Mouse (Mus musculus): ENCODE measurements around the gene Zfhx3. TPM values are rescaled to one million over a fixed set of nuclear protein-coding genes. Genes with fewer than 3 reads are reported as not detected.

Zfhx3 gene
- total RNA-seq, 2 experiments from 2014 or later = 0.38 to 0.43 TPM

DNA sequence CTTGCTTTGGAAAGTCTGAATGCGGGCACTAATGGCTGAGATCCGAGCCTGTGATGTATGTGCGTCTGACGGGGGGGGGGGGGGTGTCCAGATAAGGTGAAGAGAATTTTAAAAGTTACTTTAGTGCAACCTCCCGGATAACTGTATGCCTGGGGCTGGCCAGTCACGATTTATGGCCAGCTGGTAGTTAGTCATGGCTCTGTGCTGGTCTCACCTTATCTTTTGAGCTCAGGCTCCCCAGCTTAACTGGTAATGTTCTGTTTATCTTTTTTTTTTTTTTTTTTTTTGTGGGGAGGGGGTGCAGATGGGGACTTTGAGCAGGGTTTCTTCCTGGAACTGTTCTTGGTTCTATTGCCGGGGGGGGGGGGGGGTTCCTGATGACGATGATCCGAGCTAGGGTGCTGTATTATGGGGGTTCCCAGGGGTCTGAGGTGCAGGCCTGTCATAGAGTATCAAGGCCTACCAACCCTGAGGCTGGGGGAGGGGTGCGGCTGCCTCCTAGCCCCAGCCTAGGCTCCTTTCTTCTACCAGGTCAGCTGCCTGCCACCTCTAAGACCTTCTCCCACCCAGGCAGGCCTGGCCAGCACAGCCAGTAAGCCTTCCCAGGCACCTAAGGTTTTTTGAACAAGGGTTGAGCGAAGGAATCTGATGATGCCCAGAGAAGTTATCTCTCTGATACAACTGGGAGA, 782.5 kb downstream of the Zfhx3 start:
- no peak for ATAC-seq (replicated peaks; ENCODE audit: low FRiP score, poor library complexity, severe bottlenecking)

GRCm38 (mm10) chr8:108725631-108726030, 783.2 kb downstream of the Zfhx3 start:
- ATAC-seq (replicated peaks; ENCODE audit: low FRiP score, poor library complexity, severe bottlenecking) = no peak

DNA sequence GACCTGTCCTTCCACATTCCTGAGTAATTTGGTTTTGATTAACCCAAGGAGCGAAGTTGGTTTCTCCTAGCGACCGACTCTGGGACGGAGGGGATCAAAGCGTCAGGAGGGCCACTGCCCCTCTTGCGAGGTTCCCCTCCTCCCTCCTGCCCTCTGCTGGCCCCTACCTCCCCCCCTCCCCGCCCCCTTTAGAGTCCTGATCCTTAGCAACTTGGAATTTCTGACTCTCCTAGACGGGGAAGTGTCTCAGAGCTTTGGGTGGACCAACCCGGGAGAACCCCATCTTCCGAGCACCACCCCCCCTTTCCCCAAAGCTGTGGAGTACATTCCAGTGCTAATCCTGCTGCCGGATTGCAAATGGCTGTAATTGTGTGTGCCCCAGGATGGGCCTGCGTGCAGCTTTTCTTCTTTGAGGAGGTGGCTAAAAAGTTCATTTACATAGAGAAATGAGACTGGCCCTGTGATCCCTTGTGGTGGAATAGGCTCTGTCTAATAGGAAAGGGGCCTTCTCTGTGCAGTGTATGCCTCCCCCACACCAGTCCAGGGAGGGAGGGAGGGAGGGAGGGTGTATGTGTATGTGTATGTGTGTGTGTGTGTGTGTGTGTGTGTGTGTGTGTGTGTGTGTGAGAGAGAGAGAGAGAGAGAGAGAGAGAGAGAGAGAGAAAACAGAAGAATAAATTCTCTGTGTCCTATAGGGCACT, 784.2 kb downstream of the Zfhx3 start:
- no peak for ATAC-seq (replicated peaks; ENCODE audit: low FRiP score, poor library complexity, severe bottlenecking)

- no peak for ATAC-seq (replicated peaks; ENCODE audit: low FRiP score, poor library complexity, severe bottlenecking)
These were observed 786.7 kb downstream of the Zfhx3 start for GRCm38 (mm10) chr8:108729169-108729568.

- no peak for ATAC-seq (replicated peaks; ENCODE audit: low FRiP score, poor library complexity, severe bottlenecking)
These were observed 787.4 kb downstream of the Zfhx3 start for GRCm38 (mm10) chr8:108729667-108730329.

DNA sequence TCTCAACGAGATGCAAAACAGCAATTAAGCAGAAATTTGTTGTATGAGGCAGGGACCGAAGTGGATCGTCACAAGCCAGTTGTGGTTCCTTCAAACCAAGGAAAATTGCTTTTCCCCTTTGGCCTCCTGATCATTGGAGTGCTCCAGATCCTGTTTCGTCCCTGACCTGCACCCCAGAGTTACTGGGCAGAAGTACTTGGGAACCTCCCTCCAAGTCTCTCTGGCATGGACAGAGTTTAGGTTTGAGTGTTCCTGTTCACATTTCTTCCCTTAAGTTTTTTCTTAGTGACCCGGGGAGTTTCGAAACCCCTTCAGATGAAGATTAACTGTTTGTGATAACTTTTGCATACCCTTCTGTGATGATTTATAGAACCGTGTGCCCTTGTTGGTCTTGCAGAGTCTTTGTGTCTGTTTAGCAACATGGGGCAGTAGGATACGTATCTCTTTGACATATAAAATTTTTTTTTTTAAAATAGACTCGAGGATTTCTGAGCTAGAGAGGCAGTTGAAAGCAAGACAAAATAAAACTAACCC, 788.5 kb downstream of the Zfhx3 start:
- no peak for ATAC-seq (replicated peaks; ENCODE audit: low FRiP score, poor library complexity, severe bottlenecking)

DNA sequence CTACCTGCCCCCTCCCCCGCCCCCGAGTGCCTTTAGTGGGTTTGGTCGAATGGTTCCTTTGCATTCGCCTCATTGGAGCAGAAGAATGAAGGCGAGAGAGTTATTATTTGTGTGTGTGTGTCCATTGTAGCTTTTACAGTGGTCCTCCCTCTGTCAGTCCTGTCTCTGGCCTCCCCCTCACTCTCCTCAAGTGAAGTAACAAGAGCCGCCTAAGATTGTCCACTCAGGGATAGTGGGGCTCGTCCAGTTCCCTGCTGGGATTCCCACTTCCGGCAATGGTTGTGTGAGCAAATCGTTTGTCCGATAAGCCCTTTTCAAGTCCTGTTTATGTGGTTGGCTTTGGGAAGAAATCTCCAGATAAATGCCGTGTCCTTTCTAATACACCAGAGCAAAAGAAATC, 790.1 kb downstream of the Zfhx3 start:
- no peak for ATAC-seq (replicated peaks; ENCODE audit: low FRiP score, poor library complexity, severe bottlenecking)

- no peak for ATAC-seq (replicated peaks; ENCODE audit: low FRiP score, poor library complexity, severe bottlenecking)
These were observed 790.9 kb downstream of the Zfhx3 start for GRCm38 (mm10) chr8:108733385-108733784.

DNA sequence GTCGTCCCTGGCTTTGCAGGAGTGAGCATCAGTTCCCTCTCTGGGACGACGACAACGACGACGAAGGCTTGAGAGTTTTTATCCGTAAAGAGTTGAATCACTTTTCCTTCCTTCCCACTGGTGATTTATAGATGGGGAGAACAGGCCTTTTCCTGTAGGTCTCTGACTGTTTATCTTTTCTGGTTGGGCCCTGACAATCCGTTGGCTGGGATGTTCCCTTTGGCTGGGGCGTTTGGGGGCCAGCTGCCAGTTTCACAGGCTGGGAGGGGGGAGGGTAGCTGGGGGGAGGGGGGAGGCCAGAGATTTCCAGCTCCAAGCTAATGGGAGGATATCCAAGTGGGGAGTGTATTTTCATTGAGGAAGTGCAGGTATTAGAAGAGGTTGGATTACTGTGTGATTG, 794.0 kb downstream of the Zfhx3 start:
- ATAC-seq (replicated peaks; ENCODE audit: low FRiP score, poor library complexity, severe bottlenecking) = no peak

GRCm38 (mm10) chr8:108738179-108738578, 795.7 kb downstream of the Zfhx3 start:
- ATAC-seq (replicated peaks; ENCODE audit: low FRiP score, poor library complexity, severe bottlenecking) = no peak

GRCm38 (mm10) chr8:108739517-108739916, 797.1 kb downstream of the Zfhx3 start:
- ATAC-seq (replicated peaks; ENCODE audit: low FRiP score, poor library complexity, severe bottlenecking) = no peak

- ATAC-seq (replicated peaks; ENCODE audit: low FRiP score, poor library complexity, severe bottlenecking) = no peak
These were observed 798.0 kb downstream of the Zfhx3 start for GRCm38 (mm10) chr8:108740443-108740842.

DNA sequence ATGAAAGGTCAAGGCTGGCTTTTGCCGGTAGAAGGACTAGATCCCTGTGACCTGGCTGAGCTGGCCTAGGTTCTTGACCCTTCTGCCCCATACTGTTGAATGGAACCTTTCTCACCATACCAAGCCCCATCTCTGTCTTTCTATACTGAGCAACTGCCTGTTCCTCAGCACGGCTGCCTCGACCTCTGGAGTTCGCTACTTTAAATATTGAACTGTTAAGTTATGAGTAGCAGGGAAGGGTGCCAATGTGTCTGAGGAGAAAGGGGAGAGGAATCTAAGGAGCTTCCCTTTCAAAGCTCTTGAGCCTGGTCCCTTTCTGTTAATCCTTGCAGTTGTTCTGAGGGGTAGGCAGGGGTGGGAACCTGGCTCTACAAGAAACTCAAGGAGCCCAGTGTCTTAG, 799.2 kb downstream of the Zfhx3 start:
- no peak for ATAC-seq (replicated peaks; ENCODE audit: low FRiP score, poor library complexity, severe bottlenecking)

DNA sequence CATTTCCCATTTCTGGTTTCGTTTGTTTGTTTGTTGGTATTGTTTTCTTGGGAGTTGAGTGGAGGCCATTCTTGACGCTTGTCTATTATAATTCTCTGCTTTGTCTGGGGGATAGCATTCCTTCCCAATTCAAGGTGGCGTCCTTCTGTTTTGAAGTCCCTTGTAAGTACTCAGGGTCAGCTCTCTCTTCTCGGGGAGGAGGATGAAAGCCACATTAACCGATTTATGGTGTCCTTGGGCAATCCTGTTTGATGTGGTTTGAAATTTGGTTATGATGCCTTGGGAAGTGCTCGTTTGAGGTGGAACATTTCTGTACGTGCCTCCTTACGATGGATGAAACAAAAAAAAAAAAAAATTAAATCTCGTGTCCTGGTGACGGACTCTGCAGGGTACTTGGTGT, 800.0 kb downstream of the Zfhx3 start:
- no peak for ATAC-seq (replicated peaks; ENCODE audit: low FRiP score, poor library complexity, severe bottlenecking)

GRCm38 (mm10) chr8:108743238-108743637, 800.8 kb downstream of the Zfhx3 start:
- no peak for ATAC-seq (replicated peaks; ENCODE audit: low FRiP score, poor library complexity, severe bottlenecking)

DNA sequence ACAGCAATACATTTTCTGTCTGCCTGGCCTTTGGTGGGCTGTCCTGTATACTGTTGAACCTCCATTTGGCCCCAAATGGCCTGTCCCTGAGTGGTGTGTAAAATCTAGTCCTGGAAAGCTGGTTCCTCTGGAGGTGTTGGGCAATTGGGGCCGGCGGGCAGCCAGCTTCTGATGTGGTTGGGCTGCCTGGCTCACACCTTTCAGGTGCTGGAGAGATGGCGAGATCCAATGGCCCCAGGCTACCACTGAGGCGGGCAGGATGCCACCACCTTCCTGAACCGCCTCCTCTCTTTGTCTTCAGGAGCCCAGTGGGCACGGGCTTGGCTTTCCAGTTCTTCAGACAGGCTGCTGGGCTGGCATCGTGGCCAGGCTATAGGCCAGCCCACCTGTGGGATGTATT, 803.1 kb downstream of the Zfhx3 start:
- no peak for ATAC-seq (replicated peaks; ENCODE audit: low FRiP score, poor library complexity, severe bottlenecking)

DNA sequence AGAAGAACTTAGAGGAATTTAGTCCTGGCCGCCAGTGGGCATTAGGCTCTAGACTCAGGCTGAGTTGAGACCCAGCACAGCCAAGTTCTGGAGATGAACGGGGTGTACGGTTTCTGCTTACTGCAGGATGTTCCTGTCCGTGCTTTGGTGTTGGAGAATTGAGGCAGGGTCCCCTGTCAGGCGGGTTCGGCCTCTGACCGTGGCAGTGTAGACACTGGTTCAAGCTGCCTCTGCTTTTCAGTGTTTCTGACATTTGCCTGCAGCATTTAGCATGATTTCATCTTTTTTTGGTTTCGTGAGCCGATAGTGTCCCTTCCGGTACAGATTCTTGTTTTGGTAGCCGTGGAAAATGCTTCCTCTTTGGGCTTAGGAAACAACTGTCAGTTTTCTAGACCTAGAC, 805.7 kb downstream of the Zfhx3 start:
- ATAC-seq (replicated peaks; ENCODE audit: low FRiP score, poor library complexity, severe bottlenecking) = no peak

DNA sequence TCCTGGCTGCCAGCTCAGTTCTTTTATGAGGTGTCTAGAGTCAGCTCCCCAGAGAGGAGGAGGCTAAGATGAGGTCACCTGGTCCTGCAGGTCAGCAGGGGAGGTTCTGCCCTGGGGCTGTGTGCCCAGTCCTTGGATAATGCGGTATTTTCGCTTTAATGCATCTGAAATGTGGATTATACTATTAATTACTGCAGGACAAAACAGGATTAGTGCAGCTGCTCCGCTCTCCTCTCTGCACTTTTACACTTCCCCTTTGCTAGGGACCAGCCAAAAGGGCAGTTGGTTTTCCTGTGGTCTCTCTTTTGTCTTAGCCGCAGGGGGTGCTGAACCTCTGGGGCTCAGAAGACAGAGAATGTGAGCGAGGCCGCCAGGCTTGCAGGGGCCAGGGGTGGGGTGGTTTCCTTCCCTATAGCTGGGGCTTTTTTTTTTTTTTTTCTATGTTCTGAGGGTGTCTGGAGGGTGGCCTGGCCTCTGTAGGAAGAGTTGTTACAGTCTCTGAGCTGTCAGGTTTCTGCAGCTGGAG, 806.5 kb downstream of the Zfhx3 start:
- no peak for ATAC-seq (replicated peaks; ENCODE audit: low FRiP score, poor library complexity, severe bottlenecking)

DNA sequence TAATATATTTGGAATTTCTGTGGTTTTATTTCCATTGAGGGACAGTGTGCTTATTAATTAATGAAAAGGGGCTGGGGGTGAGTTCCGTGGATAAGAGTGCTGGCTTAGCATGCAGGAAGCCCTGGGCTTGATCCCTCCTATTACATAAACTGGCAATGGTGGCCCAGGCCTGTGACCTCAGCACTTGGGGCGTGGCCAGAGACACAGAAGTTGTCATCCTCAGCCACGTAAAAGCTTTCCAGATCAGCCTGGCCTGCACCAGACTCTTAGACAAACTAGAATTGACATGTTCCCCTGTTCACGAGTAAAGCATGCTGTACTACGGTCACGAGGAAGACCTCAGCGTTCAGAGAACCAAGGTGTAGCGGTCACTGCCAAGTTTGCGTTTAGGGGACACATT, 808.4 kb downstream of the Zfhx3 start:
- no peak for ATAC-seq (replicated peaks; ENCODE audit: low FRiP score, poor library complexity, severe bottlenecking)

DNA sequence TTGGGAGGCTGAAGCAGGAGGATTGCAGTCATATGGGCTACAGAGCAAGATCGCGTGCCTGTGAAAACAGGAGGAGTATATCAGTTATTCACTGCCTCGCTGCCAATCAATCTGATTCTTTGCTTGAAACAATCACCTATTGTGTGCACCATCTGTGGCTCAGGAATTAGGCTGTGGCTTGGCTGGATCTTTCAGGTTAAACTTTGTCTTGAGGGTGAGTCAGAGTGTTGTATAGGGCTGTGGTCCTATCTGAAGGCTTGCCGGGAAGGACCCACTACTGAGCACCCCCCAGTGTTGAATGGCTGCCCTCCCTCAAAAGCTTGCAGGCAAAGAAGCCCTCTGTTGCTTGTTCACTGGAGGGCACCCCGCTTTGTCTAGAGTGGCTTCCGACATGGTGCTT, 812.1 kb downstream of the Zfhx3 start:
- ATAC-seq (replicated peaks; ENCODE audit: low FRiP score, poor library complexity, severe bottlenecking) = no peak
